Mouse (Mus musculus) layer of hippocampus, postnatal 36 days (tissue): ENCODE results near the gene Bcl2. TPM values are rescaled to one million over a fixed set of nuclear protein-coding genes. Genes with fewer than 3 reads are reported as not detected.

Experiments
- DNase-seq, 2 experiments: peaks; one replicate each; pipeline ENCODE4 v3.0.0; 2022
- total RNA-seq, 2 experiments: library from RNA; stranded (reverse); gene quantifications; 2 replicates each; pipeline ENCODE4 v1.2.3; 2021

Gene Bcl2
- total RNA-seq, 2 experiments from 2014 or later, result 9.3 to 9.4 TPM

DNA sequence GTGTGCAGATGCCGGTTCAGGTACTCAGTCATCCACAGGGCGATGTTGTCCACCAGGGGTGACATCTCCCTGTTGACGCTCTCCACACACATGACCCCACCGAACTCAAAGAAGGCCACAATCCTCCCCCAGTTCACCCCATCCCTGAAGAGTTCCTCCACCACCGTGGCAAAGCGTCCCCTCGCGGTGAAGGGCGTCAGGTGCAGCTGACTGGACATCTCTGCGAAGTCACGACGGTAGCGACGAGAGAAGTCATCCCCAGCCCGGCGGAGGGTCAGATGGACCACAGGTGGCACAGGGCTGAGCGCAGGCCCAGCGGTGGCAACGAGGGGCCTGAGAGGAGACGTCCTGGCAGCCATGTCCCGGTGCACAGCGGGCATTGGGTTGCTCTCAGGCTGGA lies 1.7 kb downstream of the Bcl2 start:
- DNase-seq, result peak in 1 of 2 experiments; percentile 27

DNA sequence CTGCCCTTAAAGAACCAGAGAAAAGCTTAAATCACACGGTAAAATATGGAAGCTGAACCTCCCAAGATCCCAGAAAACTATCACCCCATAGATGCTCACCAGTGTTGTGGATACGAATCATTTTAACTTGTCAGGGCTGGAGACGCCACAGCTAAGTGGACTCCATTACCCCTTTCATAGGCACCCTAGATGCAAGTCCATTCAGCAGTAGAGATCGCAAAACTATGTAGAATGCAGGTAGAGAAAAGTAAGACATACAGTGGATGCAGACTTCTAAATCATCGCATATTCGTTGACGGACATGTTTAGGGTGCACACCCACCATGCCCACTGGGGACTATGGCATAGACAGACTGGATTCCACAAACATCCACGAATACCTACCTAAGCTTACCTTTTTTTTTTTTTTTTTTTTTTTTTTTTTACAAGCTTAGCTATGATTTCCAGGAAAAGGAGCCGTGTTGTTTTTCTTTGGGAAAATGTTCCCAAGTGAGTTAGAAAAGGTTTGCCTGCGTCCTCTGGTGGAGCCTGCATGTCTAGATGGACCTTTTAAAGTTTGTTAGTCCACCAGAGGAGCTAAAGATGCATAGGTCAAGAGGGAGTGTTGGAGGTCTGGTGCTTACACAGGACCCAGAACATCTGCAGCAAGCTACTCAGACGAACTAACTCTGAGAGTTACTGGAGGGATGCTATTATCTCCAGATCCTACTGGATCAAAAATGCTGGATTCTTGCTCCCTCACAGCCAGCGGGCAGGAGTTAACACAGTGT lies 2.5 kb downstream of the Bcl2 start:
- DNase-seq, result no peak

DNA sequence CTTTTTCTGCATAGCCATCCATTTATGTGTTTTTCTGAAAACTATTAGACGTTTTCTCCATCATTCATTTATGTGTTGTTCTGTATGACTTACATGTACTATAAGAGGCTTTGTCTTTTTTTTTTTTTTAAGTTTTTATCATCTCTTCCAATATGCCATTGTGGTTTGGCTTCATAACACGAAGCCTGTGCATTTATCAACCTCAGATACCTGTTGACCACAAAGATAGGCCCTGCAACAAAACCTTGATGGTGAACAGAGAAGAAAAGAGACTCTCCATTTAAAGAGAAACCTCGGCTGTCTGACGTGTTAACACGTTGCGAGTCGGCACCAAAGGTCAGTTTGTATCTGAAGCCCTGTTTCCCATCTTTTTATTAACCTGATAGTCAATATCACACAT lies 3.9 kb downstream of the Bcl2 start:
- no peak for DNase-seq

DNA sequence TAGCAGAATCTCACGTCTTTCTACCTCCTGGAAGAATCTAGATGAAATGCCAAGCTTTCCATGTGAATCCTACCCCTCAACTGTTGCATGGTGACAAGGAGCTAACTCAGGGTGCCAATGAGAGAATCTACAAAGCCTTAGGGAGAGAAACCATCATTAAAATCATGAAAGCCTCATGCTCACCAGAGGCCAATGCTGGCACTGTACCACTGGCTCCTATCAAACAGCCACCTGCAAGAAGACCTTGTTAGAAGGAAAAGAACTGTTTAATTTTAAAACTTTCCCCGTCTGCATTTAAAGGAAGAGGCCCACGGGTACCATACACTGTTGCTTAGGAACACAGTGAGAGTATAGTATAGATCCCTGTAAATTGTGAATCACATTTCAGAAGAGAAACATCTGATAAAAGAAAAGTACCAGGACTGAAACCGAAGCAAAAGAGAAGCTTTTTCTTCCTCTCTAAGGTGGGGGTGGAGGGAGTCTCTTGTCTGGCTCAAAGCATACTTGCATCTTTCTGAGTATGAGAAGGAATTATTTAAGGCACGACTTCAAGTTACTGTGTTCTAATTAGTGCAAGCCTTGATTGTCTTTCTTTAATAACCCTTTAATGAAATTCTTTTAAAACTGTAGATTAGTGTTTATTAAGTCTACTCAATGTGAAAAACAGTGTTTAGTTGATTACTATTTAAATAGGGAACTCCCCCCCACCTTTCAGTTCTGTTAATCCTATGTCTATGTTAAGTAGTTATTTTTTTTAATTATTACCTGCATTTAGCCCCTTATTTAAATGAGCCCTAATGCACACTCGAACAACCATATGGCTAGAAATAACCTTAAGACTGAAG lies 6.8 kb downstream of the Bcl2 start:
- DNase-seq, result no peak

DNA sequence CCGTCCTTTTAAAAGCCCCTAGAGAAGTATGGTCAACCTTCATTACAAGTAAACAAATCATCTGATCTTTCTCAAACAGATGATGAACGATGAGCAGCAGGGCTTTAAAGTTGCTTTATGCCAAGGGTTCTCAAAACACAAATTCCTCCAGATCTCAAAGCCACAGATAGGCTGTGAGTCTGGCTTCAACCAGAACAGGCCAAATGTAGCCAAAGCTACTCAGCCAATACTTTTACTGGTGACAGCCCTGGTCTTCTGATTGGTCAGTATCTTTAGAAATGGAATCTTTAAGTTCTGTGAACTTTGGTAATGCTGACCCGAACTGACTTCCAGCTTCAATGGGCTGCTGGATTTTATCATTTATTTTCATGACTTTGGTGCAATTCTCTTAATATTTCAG lies 10.9 kb downstream of the Bcl2 start:
- no peak for DNase-seq

DNA sequence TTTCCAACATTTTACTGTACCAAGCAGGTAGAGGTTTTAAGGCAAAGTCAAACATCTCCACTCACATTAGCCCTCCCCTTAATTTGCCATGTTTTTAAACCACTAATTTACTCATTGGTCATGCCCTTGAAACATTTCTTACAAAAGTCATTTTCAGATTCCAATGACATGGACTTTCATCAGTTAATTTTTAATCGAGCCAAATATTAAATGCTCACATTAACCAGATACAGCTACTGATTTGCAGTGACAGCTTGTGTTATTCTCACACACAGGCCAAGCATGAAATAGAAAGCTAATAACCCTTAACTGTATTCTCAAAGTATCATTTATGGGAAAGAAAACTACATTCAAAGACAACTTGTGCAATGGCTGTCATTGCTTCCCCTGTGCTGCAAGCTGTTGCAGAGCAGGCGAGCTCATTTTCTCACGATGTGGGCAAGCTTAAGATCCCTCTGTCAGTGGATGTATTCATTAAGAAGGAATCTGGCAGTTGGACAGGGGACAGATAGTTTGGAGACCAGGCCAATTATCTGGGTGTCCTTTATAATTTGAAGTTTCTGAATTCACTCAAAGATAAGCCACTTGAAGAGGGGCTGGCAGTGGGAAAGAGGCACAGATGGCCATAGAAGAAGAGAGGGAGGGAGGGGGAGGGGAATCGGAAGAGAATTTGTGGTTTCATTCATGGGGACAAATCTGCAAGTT lies 11.5 kb downstream of the Bcl2 start:
- no peak for DNase-seq

DNA sequence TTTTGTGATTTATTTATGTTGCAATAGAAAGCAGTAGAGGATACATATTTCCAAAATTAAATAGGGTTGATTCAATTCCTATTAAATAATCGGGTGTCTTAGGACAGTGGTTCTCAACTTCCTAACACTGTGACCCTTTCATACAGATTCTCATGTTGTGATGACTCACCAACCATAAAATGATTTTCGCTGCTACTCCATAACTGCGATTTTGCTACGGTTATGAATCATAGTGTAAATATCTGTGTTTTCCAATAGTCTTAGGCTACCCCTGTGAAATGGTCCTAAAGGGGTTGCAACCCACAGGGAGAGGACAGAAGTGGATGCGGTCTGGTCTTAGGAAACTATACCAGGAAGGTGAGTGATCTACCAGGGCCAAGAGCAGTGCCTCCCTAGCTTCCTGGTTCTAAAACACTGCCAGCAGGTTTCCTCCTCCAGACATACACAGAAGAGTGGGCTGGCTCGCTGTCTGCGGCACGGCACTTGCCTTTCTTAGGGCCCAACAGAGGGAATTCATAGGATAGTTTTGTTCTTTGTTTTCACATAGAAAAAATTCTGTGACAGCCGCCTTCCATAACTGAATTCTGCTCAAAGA lies 13.5 kb downstream of the Bcl2 start:
- DNase-seq, result no peak

DNA sequence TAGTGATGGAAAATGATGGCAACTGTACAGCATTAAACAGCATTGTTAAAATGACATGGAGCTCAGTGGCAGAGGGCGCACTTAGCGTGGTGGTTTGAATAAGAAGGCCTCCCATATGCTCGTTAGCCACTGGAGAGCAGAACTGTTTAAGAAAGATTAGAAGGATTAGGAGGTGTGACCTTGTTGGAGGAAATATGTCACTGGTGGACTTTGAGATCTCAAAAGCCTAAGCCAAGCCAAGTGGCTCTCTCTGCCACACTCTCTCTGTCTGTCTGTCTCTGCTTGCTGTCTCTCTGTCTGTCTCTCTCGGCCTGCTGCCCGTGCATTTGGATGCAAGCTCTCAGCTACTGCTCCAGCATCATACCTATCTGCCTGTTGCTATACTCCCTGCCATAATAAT lies 17.6 kb downstream of the Bcl2 start:
- DNase-seq, result no peak

DNA sequence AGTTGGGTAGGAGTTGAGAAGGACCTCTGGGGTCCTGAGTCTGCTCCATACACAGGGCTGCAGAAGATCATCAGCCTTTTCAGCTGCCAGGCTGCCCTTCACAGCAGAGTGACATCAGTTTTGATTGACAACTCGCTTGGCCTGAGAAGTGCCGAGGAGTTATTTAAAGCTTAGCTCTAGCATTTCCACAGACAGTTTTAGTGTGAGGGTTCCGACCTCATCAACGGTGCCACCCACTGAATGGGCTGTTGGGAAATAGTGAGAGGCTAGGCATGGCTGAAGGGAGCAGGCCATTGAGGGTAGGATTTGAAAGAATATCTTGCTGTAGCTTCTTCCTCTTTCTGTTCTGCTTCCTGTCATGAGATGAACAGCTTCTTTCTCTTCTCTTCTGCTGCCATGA lies 18.4 kb downstream of the Bcl2 start:
- DNase-seq, result no peak

DNA sequence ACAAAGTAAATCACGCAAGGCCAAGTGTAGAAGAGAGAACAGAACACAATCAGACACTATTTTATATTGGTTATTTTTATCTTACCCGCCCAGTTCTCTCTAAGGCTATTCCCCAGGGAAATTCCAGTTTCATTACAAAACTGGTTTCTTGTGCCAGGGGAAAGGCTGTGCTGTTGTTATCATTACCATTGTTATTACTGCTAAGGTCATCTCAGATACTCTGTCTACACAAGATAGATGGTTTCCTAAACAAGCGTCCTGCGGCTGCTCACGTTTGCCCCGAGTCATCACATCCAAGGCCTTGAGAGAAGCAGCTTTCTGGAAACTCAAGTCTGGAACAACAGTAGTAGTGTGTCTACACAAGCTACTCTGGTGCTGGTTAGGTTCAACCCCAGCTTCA lies 19.8 kb downstream of the Bcl2 start:
- DNase-seq, result no peak

DNA sequence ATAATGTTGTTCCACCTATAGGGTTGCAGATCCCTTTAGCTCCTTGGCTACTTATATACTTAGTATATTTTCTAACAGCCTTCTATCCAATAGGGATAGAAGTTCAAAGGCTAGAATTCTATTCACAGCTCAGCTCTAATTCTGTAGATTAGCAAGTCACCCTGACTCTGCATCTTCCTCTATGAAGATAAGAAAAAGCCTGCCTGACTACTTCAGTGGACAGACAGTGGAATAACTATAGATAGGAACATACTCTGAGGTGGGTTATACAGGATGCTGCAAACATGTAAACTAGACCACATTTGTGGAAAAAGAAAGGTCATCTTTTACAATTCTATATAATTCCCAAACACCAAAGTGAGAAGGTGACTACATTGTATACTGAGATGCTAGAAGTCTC lies 21.5 kb downstream of the Bcl2 start:
- no peak for DNase-seq

DNA sequence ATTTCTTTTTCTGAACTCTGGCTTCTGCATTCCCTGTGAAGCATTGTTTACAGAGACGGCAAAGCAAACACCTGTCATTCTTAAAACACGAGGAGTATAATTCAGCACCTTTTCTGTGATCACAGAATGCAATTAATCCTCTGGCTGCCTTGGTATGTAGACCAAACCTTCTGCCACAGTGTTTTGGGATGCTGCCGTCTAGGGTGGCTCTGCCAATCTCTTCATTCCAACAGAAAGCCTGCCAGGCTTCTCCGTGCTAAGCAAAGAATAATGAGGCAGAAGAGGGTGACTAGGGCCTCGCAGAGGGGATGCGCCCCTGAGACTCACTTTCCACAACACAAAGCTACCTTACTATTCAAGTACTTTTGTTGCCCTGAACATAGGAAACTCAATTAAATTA lies 23.2 kb downstream of the Bcl2 start:
- peak in 1 of 2 experiments; percentile 27 for DNase-seq

DNA sequence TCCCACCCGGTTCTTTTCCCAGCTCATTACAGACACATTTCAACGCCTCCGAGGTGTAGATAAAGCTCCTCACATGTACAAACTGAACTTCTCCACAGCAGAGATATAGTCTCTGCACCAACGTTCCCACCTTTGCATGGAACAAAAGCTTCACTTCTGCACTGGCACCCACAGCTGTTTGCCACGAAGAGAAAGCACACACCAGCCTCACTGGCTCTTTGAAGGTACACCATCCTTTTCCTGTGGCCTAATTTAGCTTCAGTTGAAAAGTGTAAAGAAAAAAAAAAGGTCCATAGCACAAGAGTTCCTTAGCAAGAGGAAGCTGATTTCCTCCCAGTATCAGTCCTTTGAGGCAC lies 25.9 kb downstream of the Bcl2 start:
- DNase-seq, result no peak

DNA sequence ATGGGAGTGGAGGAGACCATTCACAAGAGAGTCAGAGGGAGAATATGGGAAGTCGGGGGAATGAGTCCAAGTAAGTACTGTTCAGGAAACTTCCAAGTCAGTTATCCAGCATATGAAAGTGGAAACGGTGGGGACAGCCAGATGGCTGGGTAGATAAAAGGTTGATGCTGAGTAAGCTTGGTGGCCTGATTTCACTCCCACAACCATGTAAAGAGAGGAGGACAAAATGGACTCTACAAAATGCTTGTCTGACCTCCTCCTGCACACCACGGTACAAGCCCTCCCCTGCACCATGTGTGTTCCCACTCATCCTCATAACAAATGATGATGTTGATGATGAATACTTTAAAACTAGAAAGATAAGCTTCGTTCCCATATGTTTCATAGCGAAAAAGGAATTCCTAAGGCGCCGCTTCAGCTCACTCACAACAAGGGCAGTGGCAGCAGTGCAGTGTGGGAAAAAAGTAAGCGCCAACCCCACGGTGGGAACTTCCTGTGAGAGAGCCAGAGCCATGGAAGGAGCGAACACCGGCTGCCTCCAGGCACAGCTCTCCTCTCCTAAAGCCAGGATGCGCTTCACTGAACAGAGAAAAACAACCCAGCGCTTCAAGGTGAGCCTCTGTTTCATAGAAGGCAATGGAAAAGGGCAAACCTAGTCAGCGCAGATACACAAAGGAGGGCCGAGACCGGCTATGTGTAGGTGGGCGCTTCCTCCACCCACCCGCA lies 26.5 kb downstream of the Bcl2 start:
- no peak for DNase-seq

DNA sequence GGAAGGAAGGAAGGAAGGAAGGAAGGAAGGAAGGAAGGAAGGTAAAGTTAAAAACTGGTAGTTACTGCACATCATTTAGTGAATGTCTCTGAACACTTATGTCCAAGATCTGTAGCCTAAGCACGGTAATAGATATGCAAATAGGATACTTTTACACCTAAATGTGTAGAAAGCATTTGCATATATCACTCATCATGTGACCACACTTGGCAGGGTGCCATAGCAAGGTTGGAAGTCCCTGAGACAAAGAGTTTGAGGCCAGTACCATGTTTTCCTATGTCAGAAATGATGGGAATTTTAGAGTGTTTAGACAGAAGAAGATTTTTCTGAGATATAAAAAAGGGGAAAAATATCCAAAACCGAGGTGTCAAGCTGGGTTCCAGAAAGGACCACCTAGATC lies 28.4 kb downstream of the Bcl2 start:
- DNase-seq, result no peak

DNA sequence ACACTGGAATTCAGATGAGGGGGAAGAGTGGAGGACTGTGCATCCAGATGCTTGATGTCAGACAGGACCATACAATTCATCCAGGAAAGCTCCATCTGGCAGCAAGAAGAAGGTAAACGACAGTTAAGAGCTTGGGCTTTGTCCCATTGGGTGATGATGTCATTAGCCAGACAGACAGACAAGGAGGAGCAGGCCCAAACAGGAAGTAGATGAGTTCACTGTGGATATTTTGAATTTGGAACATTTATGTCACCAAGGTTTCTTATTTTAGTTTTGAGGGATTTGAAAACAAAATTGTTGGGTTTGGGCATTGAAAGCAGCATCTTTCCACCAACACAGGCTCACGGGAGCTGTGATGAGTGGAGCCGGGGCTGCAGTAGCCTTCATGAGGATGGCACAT lies 29.5 kb downstream of the Bcl2 start:
- no peak for DNase-seq

DNA sequence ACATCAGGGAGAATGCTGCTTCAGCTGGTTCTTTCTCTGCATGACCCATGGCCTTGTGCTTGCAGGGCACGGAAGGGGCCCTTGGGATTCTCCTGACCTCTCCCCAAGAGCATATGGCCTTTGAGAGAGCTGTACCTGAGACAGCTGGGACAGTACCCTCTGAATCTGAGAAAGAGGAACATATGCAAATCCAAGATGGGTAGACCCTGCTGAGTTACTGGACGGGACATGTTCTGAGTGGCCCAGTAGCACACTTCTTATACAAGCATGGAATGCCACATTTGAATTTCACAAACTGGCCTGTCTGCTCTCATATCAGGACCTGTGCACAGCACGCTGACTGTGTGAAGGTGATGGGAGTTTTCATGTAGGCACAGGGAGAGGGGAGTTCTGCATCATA lies 31.2 kb downstream of the Bcl2 start:
- no peak for DNase-seq

DNA sequence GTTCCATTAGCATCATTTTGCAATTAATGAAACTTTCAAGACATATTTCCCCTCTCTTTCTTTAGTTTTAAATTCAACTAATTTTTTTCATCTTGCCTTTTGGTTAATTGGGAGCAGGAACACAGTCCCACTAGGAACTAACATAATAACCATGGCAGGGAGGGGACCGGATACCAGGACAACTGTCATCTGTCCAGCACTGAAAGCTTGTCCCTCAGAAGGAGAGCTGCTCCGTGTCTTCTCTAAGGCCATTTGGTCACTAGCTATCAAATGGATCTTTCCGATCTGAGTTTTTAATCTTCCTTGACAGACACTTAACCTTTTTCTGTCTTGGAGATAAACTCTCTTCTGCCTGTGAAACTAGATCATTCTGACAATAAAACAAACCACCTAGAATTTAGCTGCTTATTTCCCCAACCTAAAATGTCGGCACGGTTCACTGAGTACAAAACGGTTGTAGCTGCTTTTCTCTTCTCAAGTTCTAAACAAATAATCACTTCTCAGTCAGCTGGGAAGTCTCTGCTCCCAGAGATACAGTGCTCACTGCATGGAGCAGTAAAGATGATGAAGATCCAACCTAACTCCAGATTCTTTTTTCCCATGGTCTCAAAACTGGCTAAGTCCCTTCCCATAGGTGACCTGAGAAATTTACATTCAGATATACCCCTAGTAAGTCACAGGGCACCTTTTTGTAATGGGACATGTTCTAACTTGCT lies 34.1 kb downstream of the Bcl2 start:
- no peak for DNase-seq

DNA sequence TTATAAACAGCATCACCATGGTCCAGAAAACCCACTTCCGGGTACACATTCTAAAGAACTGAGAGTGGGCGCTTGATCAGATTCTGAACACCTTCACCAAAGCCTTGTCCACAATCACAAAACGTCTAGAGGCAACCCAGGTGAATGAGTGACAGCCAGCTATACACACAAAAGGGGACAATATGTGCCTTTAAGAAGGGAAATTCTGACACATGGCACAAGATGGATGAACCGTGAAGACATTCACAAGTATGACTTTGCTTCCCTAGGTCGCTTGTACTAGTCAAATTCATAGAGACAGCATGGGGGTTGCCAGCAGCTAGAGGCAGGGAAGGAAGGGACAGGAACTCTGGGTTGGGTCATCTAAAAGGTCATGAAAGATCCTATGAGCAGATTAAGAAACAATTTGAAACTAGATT lies 36.0 kb downstream of the Bcl2 start:
- DNase-seq, result no peak

DNA sequence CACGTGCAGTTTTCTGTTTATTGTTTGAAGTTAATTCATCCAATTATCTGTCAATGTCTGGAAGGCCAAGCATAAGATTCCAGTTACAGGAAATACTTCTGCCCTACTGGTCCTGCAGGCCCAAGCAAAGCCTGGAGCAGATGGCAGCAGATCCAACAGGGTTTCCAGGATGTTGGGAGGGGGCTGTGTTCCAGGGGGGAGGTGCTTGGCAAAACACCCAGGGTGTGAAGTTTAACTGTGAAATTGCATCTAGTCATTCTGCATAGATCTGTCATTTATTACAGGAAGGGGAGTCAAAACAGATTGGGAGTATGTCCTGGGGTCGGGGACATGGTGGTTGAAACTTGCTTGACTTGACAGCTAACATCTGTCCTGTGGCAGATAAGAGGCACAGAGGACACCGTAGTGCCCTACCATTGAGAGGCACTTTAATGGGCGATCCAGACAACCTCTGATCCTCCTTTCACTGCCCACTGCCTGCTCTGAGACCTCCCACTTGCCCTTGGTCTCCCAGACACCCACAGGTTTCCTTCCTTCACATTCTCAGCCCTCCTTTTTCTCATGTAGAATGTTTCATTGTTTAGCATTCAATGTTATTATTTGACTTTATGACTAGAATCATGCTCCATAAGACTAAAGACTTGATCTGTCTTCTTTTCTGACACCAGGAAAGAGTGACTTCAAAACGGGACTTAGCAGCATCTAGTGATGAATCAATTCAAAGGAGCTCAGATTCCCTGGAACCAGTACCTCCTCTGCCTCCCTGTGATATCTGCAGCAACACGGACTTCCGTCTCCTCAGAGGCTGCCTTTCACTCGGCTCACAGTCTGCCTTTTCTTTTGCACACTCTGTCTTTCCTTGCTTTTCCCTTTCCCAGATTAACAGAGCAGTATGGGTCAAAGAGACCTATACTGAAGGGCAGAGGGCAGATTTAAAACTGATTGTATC lies 47.7 kb downstream of the Bcl2 start:
- DNase-seq, result no peak
